Mouse (Mus musculus): ENCODE results near the gene Oas2.
"Not testable (repeated sequence)": the region's sequence is repeated elsewhere in the genome, so short reads cannot be mapped to it uniquely, and the experiment has no call there.

Gene Oas2

GRCm38 (mm10) chr5:120749688-120750087 is at the start of gene Oas2:
Gene Oas2 (minus strand): TSS chr5:120749853.
- no peak for DNase-seq

- DNase-seq = not testable (repeated sequence)
These were observed 49.3 kb upstream of the Oas2 start for GRCm38 (mm10) chr5:120798943-120799342.

DNA sequence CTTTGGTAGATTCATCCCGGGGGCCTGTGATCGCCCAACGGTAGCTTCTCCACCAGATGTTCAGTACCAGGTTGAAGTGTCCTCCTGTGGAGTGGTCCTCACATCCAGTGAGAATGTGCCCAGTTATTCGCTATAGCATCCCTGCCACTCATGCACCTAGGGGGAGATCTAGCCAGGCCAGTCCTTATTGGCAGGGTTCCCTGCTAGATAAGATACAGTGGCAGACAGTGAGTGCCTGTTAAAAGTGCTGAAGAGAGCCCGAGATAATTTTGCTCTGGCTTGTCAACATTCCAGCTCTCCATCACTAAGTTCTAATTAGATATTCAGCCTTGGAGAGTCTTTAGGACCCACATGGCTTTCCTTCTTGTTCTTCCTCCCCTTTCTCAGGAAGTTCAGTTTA is 48.5 kb upstream of the Oas2 start:
- not testable (repeated sequence) for DNase-seq

GRCm38 (mm10) chr5:120795480-120796034 is 45.9 kb upstream of the Oas2 start, which contains the start of gene Oas1e:
Gene Oas1e (minus strand): TSS chr5:120795530.
- not testable (repeated sequence) for DNase-seq

DNA sequence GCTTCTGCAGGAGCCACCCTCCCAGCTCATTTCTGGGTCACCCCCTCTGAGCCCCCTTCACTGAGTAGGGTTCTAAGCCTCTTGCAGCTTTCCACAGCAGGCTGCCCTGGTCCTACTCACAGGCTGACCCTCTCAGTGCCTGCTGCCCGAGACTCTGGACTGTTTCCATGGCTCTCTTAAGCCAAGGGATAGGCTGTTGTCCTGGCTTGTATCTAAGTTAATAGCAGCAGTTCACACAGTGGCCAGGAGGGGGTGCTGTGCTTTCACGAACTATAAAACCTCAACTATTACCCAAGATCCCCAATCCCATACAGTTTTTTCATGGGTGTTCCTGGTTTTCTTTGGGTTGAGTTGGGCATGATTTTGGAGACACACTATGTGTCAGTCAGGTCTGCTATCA is 43.4 kb upstream of the Oas2 start:
- DNase-seq = peak; percentile 66

- DNase-seq = no peak
These were observed 37.4 kb upstream of the Oas2 start for GRCm38 (mm10) chr5:120787042-120787441.

DNA sequence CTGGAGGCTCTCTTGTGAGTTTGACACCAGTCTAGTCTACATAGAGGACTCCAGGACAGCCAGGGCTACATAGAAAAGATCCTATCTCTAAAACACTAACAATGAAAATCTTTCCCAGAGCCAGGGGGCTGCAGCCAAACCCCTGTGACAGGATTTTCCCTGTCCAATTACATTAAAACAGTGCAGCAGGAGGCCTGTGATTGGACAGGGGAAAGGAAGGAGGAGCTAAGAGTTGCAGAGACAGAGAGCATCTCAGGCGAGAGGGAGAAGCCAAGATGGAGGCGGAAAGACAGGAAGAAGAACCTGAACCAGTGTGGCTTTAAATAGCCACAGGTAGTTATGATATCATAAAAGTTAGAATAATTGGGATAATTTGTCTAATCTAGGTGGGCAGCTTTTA is 32.8 kb upstream of the Oas2 start:
- DNase-seq = no peak

DNA sequence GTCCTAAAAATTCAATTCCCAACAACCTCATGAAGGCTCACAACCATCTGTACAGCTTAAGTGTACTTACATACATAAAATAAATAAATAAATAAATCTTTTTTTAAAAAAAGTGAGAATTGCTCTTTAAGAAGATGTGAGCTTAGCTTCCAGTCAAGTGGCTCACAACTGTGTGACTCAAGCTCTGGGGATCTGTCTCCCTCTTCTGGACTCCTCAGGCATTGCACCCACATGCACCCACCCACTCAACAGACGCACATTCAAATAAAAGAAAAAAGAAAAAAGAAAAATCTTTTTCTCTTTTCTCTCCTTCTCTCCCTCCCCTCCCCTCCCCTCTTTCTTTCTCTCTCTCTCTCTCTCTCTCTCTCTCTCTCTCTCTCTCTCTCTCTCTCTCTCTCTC is 32.0 kb upstream of the Oas2 start:
- DNase-seq = no peak

- DNase-seq = no peak
These were observed 30.3 kb upstream of the Oas2 start for GRCm38 (mm10) chr5:120779922-120780321.

- DNase-seq = no peak
These were observed 29.3 kb upstream of the Oas2 start for GRCm38 (mm10) chr5:120778941-120779340.

DNA sequence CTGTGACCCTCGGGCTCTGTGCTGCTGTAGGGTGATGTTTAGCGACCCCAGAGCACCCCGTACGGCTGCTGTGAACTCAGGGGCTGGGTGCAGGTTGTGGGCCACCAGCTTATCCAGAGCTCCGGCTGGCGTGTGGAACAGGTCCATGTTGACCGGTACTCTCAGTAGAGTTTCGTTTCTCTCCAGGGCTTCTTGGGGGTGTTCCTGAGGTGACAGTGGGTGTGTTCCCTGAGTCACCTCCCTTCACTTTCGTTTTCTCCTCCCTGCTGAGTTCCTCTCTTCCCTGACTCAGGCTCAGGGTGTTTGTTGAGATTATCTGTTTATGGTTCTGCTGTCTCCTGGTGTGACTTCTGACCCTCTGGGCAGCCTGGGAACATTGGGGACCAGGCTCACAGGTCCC is 27.8 kb upstream of the Oas2 start, which contains the start of gene Oas3:
TSS of gene Oas3 (minus strand) at position 184 of the 400 bp plus-strand sequence.
- DNase-seq = no peak

DNA sequence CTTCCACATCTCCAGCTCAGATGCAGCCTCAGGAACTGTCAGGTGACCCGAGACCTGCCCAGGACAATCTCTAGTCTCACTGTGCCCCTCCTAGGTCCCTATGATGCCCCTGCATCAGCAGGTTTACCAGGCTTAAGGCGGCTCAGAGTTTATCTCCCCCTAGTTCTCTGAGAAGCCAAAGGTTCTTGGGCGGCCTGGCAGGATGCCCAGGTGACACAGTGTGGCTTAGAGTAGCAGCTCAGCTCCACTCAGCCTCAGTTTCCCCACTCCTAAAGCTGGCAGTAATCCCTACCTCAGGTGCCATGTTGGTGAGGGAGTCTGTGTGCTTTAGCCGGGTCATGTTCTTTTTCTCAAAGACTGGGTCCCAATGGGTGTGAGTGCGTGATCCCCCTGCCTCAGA is 27.1 kb upstream of the Oas2 start:
- DNase-seq = no peak

DNA sequence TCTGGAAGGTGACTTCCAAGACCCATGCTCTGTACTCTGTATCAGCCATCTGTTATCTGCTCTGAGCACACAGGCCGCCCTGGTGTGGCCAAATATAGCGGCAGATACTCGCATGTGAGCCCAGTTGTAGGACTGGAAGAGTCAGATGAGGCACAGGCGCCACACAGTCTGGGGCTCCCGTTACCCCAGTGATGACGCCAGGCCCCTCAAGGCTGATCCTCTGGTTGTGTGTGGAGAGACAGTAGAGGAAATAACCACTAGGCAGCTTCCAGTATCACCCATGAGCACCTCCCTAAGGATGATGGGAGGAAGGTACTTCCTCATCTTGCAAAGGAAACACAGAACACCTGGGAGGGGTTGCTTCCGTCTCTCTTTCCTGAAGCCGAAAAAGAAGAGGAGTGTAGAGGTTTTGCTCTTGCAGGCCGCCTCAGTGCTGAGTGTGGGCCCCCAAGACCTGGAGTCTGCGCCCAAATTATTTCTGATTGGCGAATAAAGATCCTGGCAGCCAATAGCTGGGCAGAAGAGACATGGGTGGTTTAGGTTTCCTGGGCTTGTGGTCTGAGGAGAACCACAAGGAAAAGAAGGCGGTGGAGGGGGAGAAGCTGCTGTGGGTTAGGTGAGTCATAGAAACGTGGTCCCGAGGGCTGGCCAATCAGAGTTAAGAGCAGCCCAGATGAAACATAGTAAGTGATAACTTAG is 25.8 kb upstream of the Oas2 start:
- no peak for DNase-seq

DNA sequence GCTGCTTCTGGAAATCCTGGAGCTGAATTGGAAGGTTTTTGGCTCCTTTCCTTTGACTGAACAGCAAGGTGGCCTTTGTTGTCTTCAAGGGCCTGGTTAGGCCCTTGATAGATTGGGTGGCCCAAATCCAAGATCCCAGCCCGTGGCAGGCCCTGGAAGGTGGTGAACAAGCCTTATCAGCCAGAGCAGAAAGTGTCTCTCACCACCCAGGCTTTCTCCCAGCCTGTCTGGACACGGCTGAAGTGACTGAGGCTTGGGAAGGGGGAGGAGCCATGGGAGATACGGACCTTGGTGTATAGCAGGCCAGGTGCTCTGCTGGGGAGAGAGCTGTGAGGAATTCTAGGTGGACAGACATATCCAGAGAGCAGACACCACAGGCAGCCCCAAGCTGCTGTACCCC is 19.7 kb upstream of the Oas2 start:
- no peak for DNase-seq

DNA sequence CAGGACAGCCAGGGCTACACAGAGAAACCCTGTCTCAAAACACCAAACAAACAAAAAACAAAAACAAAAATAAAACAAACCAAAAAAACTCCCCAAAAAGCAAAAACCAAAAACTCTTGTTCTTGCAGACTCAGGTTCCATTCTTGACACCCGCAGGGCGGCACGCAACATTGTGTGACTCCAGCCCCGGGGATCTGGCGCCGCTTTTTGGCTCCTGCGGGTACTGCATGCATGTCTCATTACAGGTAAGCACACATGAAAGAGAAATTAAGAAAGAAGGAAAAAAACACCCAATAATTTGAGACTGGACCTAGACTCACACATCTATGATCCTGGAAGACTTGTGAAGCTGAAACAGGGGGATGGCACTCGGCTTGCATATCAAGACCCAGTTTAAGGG is 15.4 kb upstream of the Oas2 start:
- no peak for DNase-seq

DNA sequence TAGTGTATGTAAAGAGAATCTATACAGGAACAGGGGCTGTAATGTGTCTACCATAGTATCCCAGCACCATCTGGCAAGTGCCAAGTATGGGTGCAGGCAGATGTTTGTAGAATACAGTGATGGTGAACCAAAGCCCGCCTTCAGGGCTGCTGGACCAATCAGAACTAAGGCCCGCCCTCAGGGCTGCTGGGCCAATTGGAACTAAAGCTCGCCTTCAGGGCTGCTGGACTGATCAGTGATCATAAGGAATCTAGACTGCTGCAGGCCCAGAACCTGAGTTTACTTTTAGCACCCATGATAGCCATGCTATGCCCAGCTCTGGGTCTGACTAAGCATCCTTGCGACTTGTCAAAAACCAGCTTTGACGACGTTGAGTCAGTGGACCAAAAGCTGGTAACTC is 12.2 kb upstream of the Oas2 start:
- DNase-seq = no peak

DNA sequence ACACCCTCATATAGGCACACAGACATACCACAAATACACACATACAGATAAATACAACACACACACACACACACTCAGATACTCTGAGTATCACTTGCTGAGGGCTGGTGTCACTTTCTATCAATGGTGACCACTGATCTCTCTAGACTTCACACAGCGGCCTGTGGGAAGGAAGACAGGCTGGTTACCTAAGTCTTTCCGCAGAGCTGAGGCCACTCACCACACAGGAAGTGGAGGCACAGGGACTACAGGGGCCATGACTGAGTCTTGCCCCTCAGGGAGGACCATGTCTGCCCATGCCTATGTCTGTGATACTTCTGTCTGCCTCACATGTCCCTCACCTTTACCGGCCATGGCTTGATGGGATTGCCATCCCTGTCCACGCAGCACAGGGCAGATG is 4.6 kb upstream of the Oas2 start:
- DNase-seq = no peak

- DNase-seq = no peak
These were observed 3.1 kb upstream of the Oas2 start for GRCm38 (mm10) chr5:120752786-120753185.

DNA sequence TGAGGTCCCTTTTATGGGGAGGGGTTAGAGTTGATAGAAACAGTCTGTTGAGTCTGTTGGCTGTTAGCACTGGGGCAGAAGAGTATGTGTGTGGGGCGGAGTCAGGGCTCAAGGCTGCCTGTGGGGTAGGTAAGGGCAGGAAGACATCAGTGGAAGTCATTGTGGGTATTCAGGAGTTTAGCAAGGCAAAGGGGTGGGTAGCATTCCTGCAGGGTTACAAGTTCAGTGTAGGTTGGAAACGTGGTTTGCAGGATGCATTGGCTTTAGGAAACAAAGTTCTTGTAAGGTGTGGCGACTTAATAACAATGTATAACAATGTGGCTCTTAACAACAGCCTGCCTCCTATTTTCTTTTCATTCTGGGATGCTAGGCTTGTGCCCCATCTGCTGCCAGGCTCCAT is 1.6 kb upstream of the Oas2 start:
- no peak for DNase-seq

- DNase-seq = peak; percentile 17
These were observed 3.2 kb downstream of the Oas2 start for GRCm38 (mm10) chr5:120746451-120746850.

- DNase-seq = peak; percentile 29
These were observed 7.5 kb downstream of the Oas2 start for GRCm38 (mm10) chr5:120742125-120742524.

DNA sequence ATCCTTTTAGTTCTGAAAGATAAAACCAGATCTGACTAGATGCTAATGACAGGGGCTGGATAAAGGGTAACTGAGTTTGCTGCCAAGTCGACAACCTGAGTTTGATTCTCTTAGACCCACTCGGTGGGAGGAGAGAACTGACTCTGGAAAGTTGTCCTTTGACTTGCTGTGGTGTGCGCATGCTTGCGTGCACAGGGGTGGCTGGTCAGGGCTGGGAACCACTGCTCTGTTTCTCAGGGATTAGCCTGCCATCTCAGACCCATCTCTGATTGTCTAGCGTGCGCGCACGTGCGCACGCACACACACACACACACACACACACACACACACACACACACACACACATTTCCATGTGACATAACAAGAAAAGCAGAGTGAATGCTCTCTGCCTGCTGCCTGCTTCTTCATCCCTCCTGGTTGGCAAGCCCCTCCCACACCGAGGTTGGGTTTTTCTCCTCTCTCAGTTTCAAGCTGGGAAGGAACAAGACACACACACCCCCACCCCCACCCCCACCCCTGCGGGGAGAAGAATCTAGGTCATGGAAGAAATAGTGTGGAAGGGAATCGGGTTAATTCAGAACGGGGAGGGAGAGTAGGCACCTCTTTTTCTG is 15.2 kb downstream of the Oas2 start:
- no peak for DNase-seq

- DNase-seq = no peak
These were observed 16.0 kb downstream of the Oas2 start for GRCm38 (mm10) chr5:120733696-120734095.

GRCm38 (mm10) chr5:120732740-120733139 is 16.9 kb downstream of the Oas2 start:
- DNase-seq = no peak
